Mouse (Mus musculus) embryonic facial prominence, embryonic 14.5 days (tissue): Measurements from ENCODE around the gene Pkn2. TPM values are rescaled to one million over a fixed set of nuclear protein-coding genes. Genes with fewer than 3 reads are reported as not detected.

Experiments
- ATAC-seq: fragments of 200-750 bp; cut with Nextera tagmentation; 2 replicates; pipeline ENCODE4 v1.8.0; 2017; ENCODE audit warnings: low read depth, moderate number of reproducible peaks, moderate TSS enrichment
- DNase-seq: peaks from one replicate; pipeline ENCODE4 v3.0.0-alpha.2; 2015; ENCODE audit warnings: low spot score
- H3K27ac ChIP-seq: fragments of 300-500 bp; sonication (generic); replicated peaks from 2 replicates; pipeline ENCODE4 v1.5.1; 2014; ENCODE audit warnings: low read depth, mild to moderate bottlenecking, low read length, moderate library complexity
- H3K27me3 ChIP-seq: fragments of 300-500 bp; sonication (generic); replicated peaks from 2 replicates; pipeline ENCODE4 v1.6.1; 2014; ENCODE audit warnings: low read length; ENCODE audit not compliant: control insufficient read depth, insufficient read depth
- H3K36me3 ChIP-seq: fragments of 300-500 bp; sonication (generic); 2 replicates; pipeline ENCODE4 v1.6.1; 2014; ENCODE audit warnings: low read length, mixed read lengths; ENCODE audit not compliant: control insufficient read depth, insufficient read depth
- H3K4me1 ChIP-seq: fragments of 300-500 bp; sonication (generic); 2 replicates; pipeline ENCODE4 v1.6.1; 2014; ENCODE audit warnings: antibody characterized with exemption, low read length; ENCODE audit not compliant: control insufficient read depth, insufficient read depth
- H3K4me2 ChIP-seq: fragments of 300-500 bp; sonication (generic); 2 replicates; pipeline ENCODE4 v1.6.1; 2014; ENCODE audit warnings: low read depth, mild to moderate bottlenecking, low read length, moderate library complexity, mixed read lengths
- H3K4me3 ChIP-seq: fragments of 300-500 bp; sonication (generic); 2 replicates; pipeline ENCODE4 v1.5.1; 2014; ENCODE audit warnings: low read depth, mild to moderate bottlenecking, low read length
- H3K9ac ChIP-seq: fragments of 300-500 bp; sonication (generic); 2 replicates; pipeline ENCODE4 v1.6.1; 2014; ENCODE audit warnings: low read depth, mild to moderate bottlenecking, low read length, moderate library complexity, mixed read lengths
- H3K9me3 ChIP-seq: fragments of 300-500 bp; sonication (generic); 2 replicates; pipeline ENCODE4 v1.6.1; 2016; ENCODE audit warnings: low read length; ENCODE audit not compliant: control insufficient read depth
- WGBS: fragments of 180-500 bp; shearing (Covaris S2); extraction: QIAGEN DNeasy Blood & Tissue Kit; methylation state at CpG from one replicate; pipeline ENCODE4 v1.1.7; 2014; 5-methylcytosine and 5-hydroxymethylcytosine counted together
- polyA plus RNA-seq: library from polyadenylated mRNA; unstranded; fragments of >200 nt; fragmentation: Nextera tagmentation; extraction: Ambion mirVana; gene quantifications from 2 replicates; pipeline ENCODE4 v1.2.1, GENCODE M21; 2014

Gene Pkn2
- polyA plus RNA-seq, 1 experiment from 2014 or later: 42.8 TPM

DNA sequence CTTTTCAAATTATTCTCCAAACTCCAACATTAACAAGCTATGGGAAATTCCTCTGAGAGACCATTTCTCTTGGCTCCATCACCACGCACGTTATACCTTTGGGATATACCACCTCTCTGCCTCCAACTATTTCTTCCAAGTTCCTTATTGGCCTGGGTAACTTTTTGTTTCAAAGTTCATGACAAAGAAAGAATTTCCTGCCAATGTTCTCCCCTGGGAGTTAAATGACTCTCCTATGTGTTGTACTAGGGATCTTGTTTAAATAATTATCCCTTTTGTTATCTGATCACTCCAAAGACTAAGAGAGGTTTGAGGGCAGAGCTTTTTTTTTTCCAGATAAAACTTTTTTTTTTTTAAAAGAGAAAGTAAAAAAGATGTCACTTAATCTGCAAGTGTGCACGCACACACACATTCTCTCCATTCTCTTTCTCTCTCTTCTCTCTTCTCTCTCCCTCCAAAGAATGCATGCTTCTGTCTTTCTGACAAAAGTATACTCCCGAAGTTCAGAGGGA is 25.8 kb downstream of the Pkn2 start:
- DNase-seq (peak; percentile 32), ATAC-seq (no peak; the same call in 1 of the 2 replicates)
- Histone ChIP-seq H3K4me1 (peaks cover 8% of the 10 kb centered on the region; the same call in 1 of the 2 replicates), H3K36me3 (peaks cover 7% of the 10 kb centered on the region; the same call in 1 of the 2 replicates), H3K27ac (no peak overlapping the region), H3K4me3 (no peak overlapping the region), H3K4me2 (no peak overlapping the region), H3K27me3 (no peaks in the 10 kb centered on the region), H3K9me3 (no peaks in the 10 kb centered on the region), H3K9ac (no peak overlapping the region)
- WGBS: 63% methylated on average over 4 of the region's 4 CpGs

DNA sequence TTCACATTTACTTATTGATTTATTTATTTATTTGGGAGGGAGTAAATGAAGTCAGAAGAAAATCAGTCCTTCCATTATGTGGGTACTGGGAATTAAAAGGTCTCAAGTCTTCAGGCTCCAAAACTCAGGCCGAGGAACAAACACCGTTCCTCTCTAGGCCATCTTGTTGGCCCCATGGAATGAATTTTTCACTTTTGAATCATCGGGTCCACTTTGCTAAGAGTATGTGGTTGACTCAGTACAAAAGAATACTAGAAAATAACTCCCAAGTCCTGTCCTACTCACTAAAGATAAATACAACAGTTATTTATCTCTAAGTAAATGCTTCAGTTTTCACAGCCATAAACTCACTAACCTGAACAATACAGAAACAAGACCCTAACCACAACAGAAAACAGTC is 28.9 kb downstream of the Pkn2 start:
- Histone ChIP-seq H3K4me3 (no peak overlapping the region), H3K36me3 (peaks cover 7% of the 10 kb centered on the region; the same call in 1 of the 2 replicates), H3K4me1 (peaks cover 8% of the 10 kb centered on the region; the same call in 1 of the 2 replicates), H3K9me3 (no peaks in the 10 kb centered on the region), H3K27ac (no peak overlapping the region), H3K4me2 (no peak overlapping the region), H3K9ac (no peak overlapping the region), H3K27me3 (no peaks in the 10 kb centered on the region)
- DNase-seq (no peak), ATAC-seq (no peak)
- WGBS: 96% methylated on average over 3 of the region's 3 CpGs

DNA sequence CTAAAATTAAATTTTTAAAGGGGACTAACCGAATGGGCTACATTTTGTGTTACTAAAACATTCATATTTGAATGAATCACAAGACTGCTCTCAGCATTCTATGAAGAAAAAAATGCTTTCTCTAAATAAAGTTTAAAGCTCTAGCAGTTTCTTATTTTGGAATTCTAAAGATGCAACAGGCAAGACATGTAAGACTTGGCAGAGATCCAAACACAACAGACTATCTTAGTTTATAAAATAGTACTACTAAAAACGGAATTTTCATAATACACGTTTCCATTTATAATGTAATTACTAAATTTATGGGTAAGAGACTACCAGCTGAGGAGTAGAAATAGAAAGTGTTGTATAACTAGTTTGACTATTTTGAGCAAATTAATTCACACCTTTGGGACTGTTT is 30.2 kb downstream of the Pkn2 start:
- Histone ChIP-seq H3K4me2 (no peak overlapping the region), H3K4me3 (no peak overlapping the region), H3K27me3 (no peaks in the 10 kb centered on the region), H3K4me1 (0 out of 2 replicates have a peak, but pooled peaks cover 3% of the 10 kb centered on the region), H3K9ac (no peak overlapping the region), H3K27ac (no peak overlapping the region), H3K9me3 (no peaks in the 10 kb centered on the region), H3K36me3 (peaks cover 7% of the 10 kb centered on the region; the same call in 1 of the 2 replicates)
- DNase-seq: peak; percentile 53
- ATAC-seq: no peak
- 53% methylated on average over 3 of the region's 3 CpGs for WGBS

DNA sequence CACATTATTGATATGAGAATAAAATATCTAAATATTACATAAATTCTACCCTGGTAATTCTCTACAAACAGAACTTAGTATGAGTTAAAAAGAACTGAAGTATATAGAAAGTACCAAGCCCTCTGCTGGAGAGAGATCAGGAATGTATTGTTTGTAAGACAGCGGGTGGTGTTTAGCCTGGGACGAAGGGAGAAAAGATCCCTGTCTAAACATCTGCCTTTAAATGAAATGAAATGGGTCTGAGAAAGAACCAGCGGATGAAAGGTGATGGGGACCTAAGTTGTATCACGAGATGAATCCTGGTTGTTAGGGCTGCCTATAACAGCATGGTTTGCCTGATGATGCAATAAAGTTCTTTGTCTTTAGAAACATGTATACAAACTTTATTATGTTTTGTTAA is 41.8 kb downstream of the Pkn2 start:
- H3K4me1 ChIP-seq: no peaks in the 10 kb centered on the region
- H3K9me3 ChIP-seq: no peaks in the 10 kb centered on the region
- 69% methylated on average over 4 of the region's 4 CpGs for WGBS
- H3K9ac ChIP-seq: no peak overlapping the region
- DNase-seq (no peak), ATAC-seq (no peak)
- 0 out of 2 replicates have a peak, but pooled peaks cover 10% of the 10 kb centered on the region for H3K36me3 ChIP-seq
- no peaks in the 10 kb centered on the region for H3K27me3 ChIP-seq
- H3K4me2 ChIP-seq: no peak overlapping the region
- no peak overlapping the region for H3K4me3 ChIP-seq
- no peak overlapping the region for H3K27ac ChIP-seq

DNA sequence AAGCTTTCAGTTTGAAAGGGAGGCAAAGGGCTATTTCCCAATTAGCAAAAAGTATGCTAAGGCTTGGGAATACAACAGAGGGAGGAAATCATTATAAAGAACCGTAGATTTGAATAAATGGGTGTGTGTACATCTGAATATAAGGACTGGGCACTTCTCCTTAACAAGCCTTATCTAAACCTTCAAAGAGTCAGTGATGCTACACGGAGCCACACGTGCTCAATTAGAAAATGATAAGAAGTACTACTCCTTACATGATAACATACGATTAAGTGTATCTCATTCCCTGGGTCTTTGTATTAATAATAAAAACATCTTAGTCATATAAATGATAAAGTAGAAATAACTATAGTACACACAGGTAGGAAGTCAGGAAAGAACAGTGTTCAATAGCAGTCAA is 47.0 kb downstream of the Pkn2 start:
- no peaks in the 10 kb centered on the region for H3K4me1 ChIP-seq
- whole genome bisulfite sequencing: 95% methylated on average over 4 of the region's 4 CpGs
- no peak overlapping the region for H3K27ac ChIP-seq
- H3K27me3 ChIP-seq: no peaks in the 10 kb centered on the region
- ATAC-seq (no peak), DNase-seq (no peak)
- no peak overlapping the region for H3K4me3 ChIP-seq
- no peak overlapping the region for H3K9ac ChIP-seq
- no peaks in the 10 kb centered on the region for H3K9me3 ChIP-seq
- H3K4me2 ChIP-seq: no peak overlapping the region
- 0 out of 2 replicates have a peak, but pooled peaks cover 10% of the 10 kb centered on the region for H3K36me3 ChIP-seq

DNA sequence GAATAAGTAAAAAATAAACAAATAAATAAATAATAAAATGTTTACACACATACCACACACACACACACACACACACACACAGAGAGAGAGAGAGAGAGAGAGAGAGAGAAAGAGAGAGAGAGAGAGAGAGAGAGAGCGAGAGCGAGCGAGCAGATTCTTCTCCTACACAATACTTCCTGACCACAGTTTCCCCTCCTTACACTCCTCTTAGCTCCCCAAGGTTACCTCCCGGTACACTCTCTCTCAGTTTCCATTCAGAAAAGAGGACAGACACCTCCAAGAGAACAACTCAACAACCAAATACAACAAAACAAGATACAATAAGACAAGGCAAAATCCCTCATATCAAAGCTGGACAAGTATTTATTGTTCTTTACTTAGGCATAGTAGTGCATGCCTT is 47.8 kb downstream of the Pkn2 start:
- Histone ChIP-seq H3K27me3 (no peaks in the 10 kb centered on the region), H3K4me1 (no peaks in the 10 kb centered on the region), H3K4me3 (no peak overlapping the region), H3K36me3 (peaks cover 11% of the 10 kb centered on the region), H3K9ac (no peak overlapping the region), H3K27ac (no peak overlapping the region), H3K9me3 (no peaks in the 10 kb centered on the region), H3K4me2 (no peak overlapping the region)
- DNase-seq (no peak), ATAC-seq (no peak)
- WGBS: 99% methylated on average over 4 of the region's 4 CpGs

DNA sequence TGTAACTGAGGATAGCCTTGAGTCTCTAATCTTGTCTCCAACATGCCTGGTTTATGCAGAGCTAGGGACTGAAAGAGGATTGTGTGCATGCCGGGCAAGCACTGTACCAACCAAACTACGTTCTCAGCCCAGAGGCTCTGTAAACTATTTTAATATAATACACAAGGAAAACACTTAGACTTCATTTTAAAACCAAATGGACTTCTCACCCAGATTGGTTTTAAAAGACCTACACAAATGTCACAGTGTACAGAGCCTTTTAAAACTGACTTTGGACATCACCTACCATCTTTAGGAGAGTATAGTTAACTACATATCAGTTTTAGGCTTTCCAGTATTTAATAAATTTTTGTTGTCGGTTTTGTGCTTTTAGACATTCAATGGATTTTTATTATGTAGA is 48.9 kb downstream of the Pkn2 start:
- Histone ChIP-seq H3K9me3 (no peaks in the 10 kb centered on the region), H3K36me3 (peaks cover 16% of the 10 kb centered on the region), H3K27ac (no peak overlapping the region), H3K4me2 (no peak overlapping the region), H3K9ac (no peak overlapping the region), H3K4me1 (no peaks in the 10 kb centered on the region), H3K4me3 (no peak overlapping the region), H3K27me3 (no peaks in the 10 kb centered on the region)
- DNase-seq: no peak
- WGBS: 90% methylated on average over 3 of the region's 3 CpGs
- ATAC-seq: no peak

DNA sequence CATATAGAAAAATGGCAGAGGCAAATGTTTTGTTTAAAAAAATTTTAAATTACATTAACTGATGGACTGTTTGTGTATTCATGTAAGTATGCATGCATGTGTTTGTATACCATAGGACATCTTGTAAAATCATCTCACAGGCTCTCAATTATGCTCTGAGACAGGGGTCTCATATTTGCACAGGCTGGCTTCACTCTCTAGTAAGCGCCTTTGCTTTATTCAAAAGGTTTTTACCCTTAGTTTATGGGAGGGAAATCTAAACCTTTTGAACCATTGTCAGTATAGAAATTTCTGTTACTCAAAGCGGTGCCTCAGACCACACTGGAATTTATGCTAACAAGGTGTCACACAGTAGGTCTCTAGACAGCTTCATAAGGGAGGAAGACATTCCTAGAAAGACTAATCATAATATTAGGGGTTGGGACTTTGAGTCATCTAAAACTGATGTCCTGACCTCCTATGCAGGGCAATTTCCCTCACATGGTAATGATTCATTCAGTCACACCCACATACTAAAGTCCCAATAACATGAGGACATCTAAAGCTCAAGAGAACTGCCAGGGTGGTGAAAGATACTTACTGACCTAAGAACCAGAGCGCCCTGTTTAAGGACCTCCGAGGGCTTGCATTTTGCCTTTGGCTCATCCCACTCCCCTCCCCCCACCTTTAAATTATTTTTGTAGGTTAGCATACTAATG is 55.2 kb downstream of the Pkn2 start:
- H3K4me2 ChIP-seq: no peak overlapping the region
- no peaks in the 10 kb centered on the region for H3K27me3 ChIP-seq
- H3K9ac ChIP-seq: no peak overlapping the region
- no peaks in the 10 kb centered on the region for H3K9me3 ChIP-seq
- 93% methylated on average over 4 of the region's 4 CpGs for WGBS
- no peak for DNase-seq
- no peaks in the 10 kb centered on the region for H3K4me1 ChIP-seq
- ATAC-seq: no peak
- H3K27ac ChIP-seq: no peak overlapping the region
- H3K36me3 ChIP-seq: peaks cover 20% of the 10 kb centered on the region
- H3K4me3 ChIP-seq: no peak overlapping the region

DNA sequence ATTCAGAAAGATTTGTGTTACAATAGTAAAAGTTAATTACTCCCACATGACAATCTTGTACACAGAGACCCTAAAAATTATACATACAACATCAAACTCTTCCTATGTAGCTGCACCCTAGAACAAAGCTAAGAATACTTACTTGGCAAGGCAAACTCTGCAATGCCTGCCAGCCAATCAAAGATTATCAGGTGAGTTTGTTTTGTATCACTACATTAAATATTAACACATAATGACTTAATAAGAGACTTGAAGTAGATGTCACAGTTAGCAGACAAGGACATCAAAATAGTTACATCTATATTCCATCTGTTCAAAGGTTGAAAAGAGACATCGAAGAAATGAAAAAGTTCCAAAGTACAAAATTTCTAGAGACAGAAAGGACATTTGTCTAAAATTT is 58.2 kb downstream of the Pkn2 start:
- Histone ChIP-seq H3K4me3 (no peak overlapping the region), H3K4me1 (no peaks in the 10 kb centered on the region), H3K27me3 (no peaks in the 10 kb centered on the region), H3K9me3 (no peaks in the 10 kb centered on the region), H3K36me3 (peaks cover 32% of the 10 kb centered on the region), H3K9ac (no peak overlapping the region), H3K4me2 (no peak overlapping the region), H3K27ac (no peak overlapping the region)
- ATAC-seq (no peak), DNase-seq (no peak)
- WGBS: 91% methylated on average over 1 of the region's 1 CpGs
